Mouse (Mus musculus) neural tube, embryonic 11.5 days (tissue): ENCODE data around the gene Med13l. TPM values are rescaled to one million over a fixed set of nuclear protein-coding genes. Genes with fewer than 3 reads are reported as not detected.

Source experiments
- ATAC-seq: fragments of 200-750 bp; cut with Nextera tagmentation; 2 replicates; pipeline ENCODE4 v1.8.0; 2017; ENCODE audit warnings: moderate number of reproducible peaks, mild to moderate bottlenecking, moderate TSS enrichment, moderate library complexity; ENCODE audit not compliant: insufficient read depth, low FRiP score, low TSS enrichment
- DNase-seq: peaks from one replicate; pipeline ENCODE4 v3.0.0-alpha.2; 2015; ENCODE audit warnings: low spot score
- H3K27ac ChIP-seq: fragments of 300-500 bp; sonication (generic); 2 replicates; pipeline ENCODE4 v1.5.1; 2014; ENCODE audit warnings: low read depth, mild to moderate bottlenecking, low read length
- H3K27me3 ChIP-seq: fragments of 300-500 bp; sonication (generic); 2 replicates; pipeline ENCODE4 v1.6.1; 2014; ENCODE audit warnings: mild to moderate bottlenecking, low read length, mixed read lengths; ENCODE audit not compliant: control insufficient read depth, insufficient read depth
- H3K36me3 ChIP-seq: fragments of 300-500 bp; sonication (generic); 2 replicates; pipeline ENCODE4 v1.6.1; 2014; ENCODE audit warnings: mild to moderate bottlenecking, low read length, moderate library complexity, mixed read lengths; ENCODE audit not compliant: control insufficient read depth, insufficient read depth
- H3K4me1 ChIP-seq: fragments of 300-500 bp; sonication (generic); 2 replicates; pipeline ENCODE4 v1.6.1; 2014; ENCODE audit warnings: low read length, mixed read lengths; ENCODE audit not compliant: control insufficient read depth, insufficient read depth
- H3K4me2 ChIP-seq: fragments of 300-500 bp; sonication (generic); 2 replicates; pipeline ENCODE4 v1.6.1; 2014; ENCODE audit warnings: low read depth, mild to moderate bottlenecking, moderate library complexity
- H3K4me3 ChIP-seq: fragments of 300-500 bp; sonication (generic); 2 replicates; pipeline ENCODE4 v1.5.1; 2014; ENCODE audit warnings: low read depth, low read length
- H3K9ac ChIP-seq: fragments of 300-500 bp; sonication (generic); 2 replicates; pipeline ENCODE4 v1.6.1; 2014; ENCODE audit warnings: mild to moderate bottlenecking, low read length
- H3K9me3 ChIP-seq: fragments of 300-500 bp; sonication (generic); 2 replicates; pipeline ENCODE4 v1.6.1; 2016; ENCODE audit warnings: low read length; ENCODE audit not compliant: control insufficient read depth
- WGBS: fragments of 180-500 bp; shearing (Covaris S2); extraction: QIAGEN DNeasy Blood & Tissue Kit; methylation state at CpG from one replicate; pipeline ENCODE4 v1.1.7; 2014; 5-methylcytosine and 5-hydroxymethylcytosine counted together
- polyA plus RNA-seq: library from polyadenylated mRNA; unstranded; fragments of >200 nt; fragmentation: Nextera tagmentation; extraction: Ambion mirVana; gene quantifications from 2 replicates; pipeline ENCODE4 v1.2.1, GENCODE M21; 2014

Med13l gene
- polyA plus RNA-seq, 1 experiment from 2014 or later, result 14.6 TPM

- H3K4me3 ChIP-seq, result no peak overlapping the region
- H3K27me3 ChIP-seq, result no peaks in the 10 kb centered on the region
- H3K4me1 ChIP-seq, result no peaks in the 10 kb centered on the region
- no peak overlapping the region for H3K27ac ChIP-seq
- peak; percentile 44 for DNase-seq
- H3K9me3 ChIP-seq, result no peaks in the 10 kb centered on the region
- no peak overlapping the region for H3K9ac ChIP-seq
- ATAC-seq, result no peak
- peaks cover 15% of the 10 kb centered on the region for H3K36me3 ChIP-seq
- no peak overlapping the region for H3K4me2 ChIP-seq
- 61% methylated on average over 5 of the region's 5 CpGs for WGBS
Observed at GRCm38 (mm10) chr5:118763353-118763752, 202.9 kb downstream of the Med13l start.

GRCm38 (mm10) chr5:118769143-118769542 lies 208.7 kb downstream of the Med13l start:
- no peaks in the 10 kb centered on the region for H3K36me3 ChIP-seq
- H3K9ac ChIP-seq, result no peak overlapping the region
- H3K27me3 ChIP-seq, result no peaks in the 10 kb centered on the region
- H3K4me2 ChIP-seq, result no peak overlapping the region
- ATAC-seq (peak; percentile 71; the same call in 1 of the 2 replicates), DNase-seq (peak; percentile 60)
- H3K27ac ChIP-seq, result peak overlapping the region; percentile 7; the same call in 1 of the 2 replicates
- H3K4me3 ChIP-seq, result no peak overlapping the region
- 26% methylated on average over 6 of the region's 6 CpGs for whole genome bisulfite sequencing
- 0 out of 2 replicates have a peak, but pooled peaks cover 4% of the 10 kb centered on the region for H3K4me1 ChIP-seq
- H3K9me3 ChIP-seq, result no peaks in the 10 kb centered on the region

GRCm38 (mm10) chr5:118773866-118774265 lies 213.4 kb downstream of the Med13l start:
- DNase-seq, result peak; percentile 37
- Histone ChIP-seq H3K4me2 (no peak overlapping the region), H3K4me1 (0 out of 2 replicates have a peak, but pooled peaks cover 2% of the 10 kb centered on the region), H3K27me3 (no peaks in the 10 kb centered on the region), H3K4me3 (no peak overlapping the region), H3K9me3 (no peaks in the 10 kb centered on the region), H3K27ac (no peak overlapping the region), H3K9ac (no peak overlapping the region), H3K36me3 (no peaks in the 10 kb centered on the region)
- no peak for ATAC-seq
- 36% methylated on average over 3 of the region's 3 CpGs for WGBS

GRCm38 (mm10) chr5:118776396-118776795 lies 215.9 kb downstream of the Med13l start:
- ATAC-seq (no peak), DNase-seq (no peak)
- no peaks in the 10 kb centered on the region for H3K4me1 ChIP-seq
- H3K27me3 ChIP-seq, result peaks cover 6% of the 10 kb centered on the region
- H3K27ac ChIP-seq, result no peak overlapping the region
- H3K36me3 ChIP-seq, result no peaks in the 10 kb centered on the region
- H3K9me3 ChIP-seq, result no peaks in the 10 kb centered on the region
- no peak overlapping the region for H3K4me3 ChIP-seq
- WGBS, result 85% methylated on average over 6 of the region's 6 CpGs
- H3K4me2 ChIP-seq, result no peak overlapping the region
- no peak overlapping the region for H3K9ac ChIP-seq

GRCm38 (mm10) chr5:118781598-118781997 lies 221.1 kb downstream of the Med13l start:
- Histone ChIP-seq H3K4me2 (no peak overlapping the region), H3K27me3 (peaks cover 6% of the 10 kb centered on the region), H3K9ac (no peak overlapping the region), H3K9me3 (no peaks in the 10 kb centered on the region), H3K36me3 (no peaks in the 10 kb centered on the region), H3K4me3 (no peak overlapping the region), H3K4me1 (no peaks in the 10 kb centered on the region), H3K27ac (no peak overlapping the region)
- ATAC-seq, result no peak
- WGBS, result 11% methylated on average over 17 of the region's 17 CpGs
- peak; percentile 79 for DNase-seq

GRCm38 (mm10) chr5:118782139-118782538 lies 221.7 kb downstream of the Med13l start:
- Histone ChIP-seq H3K9me3 (no peaks in the 10 kb centered on the region), H3K4me1 (no peaks in the 10 kb centered on the region), H3K9ac (no peak overlapping the region), H3K27me3 (peaks cover 6% of the 10 kb centered on the region), H3K4me2 (no peak overlapping the region), H3K27ac (no peak overlapping the region), H3K36me3 (no peaks in the 10 kb centered on the region), H3K4me3 (no peak overlapping the region)
- DNase-seq, result no peak
- no peak for ATAC-seq
- WGBS, result 87% methylated on average over 3 of the region's 3 CpGs

- 92% methylated on average over 11 of the region's 11 CpGs for WGBS
- DNase-seq (no peak), ATAC-seq (no peak)
- Histone ChIP-seq H3K36me3 (no peaks in the 10 kb centered on the region), H3K9ac (no peak overlapping the region), H3K9me3 (no peaks in the 10 kb centered on the region), H3K27me3 (no peaks in the 10 kb centered on the region), H3K4me2 (no peak overlapping the region), H3K4me3 (no peak overlapping the region), H3K27ac (no peak overlapping the region), H3K4me1 (no peaks in the 10 kb centered on the region)
Observed at GRCm38 (mm10) chr5:118789226-118789625, 228.7 kb downstream of the Med13l start.

GRCm38 (mm10) chr5:118789776-118790175 lies 229.3 kb downstream of the Med13l start:
- Histone ChIP-seq H3K4me3 (no peak overlapping the region), H3K27ac (no peak overlapping the region), H3K9ac (no peak overlapping the region), H3K9me3 (no peaks in the 10 kb centered on the region), H3K4me2 (no peak overlapping the region), H3K36me3 (no peaks in the 10 kb centered on the region), H3K4me1 (no peaks in the 10 kb centered on the region), H3K27me3 (no peaks in the 10 kb centered on the region)
- no peak for DNase-seq
- WGBS, result 81% methylated on average over 9 of the region's 9 CpGs
- no peak for ATAC-seq

GRCm38 (mm10) chr5:118797811-118798210 lies 237.3 kb downstream of the Med13l start:
- no peaks in the 10 kb centered on the region for H3K4me1 ChIP-seq
- no peaks in the 10 kb centered on the region for H3K27me3 ChIP-seq
- no peak for DNase-seq
- WGBS, result 93% methylated on average over 11 of the region's 11 CpGs
- ATAC-seq, result no peak
- H3K9me3 ChIP-seq, result no peaks in the 10 kb centered on the region
- H3K4me2 ChIP-seq, result no peak overlapping the region
- H3K27ac ChIP-seq, result no peak overlapping the region
- no peak overlapping the region for H3K4me3 ChIP-seq
- no peaks in the 10 kb centered on the region for H3K36me3 ChIP-seq
- no peak overlapping the region for H3K9ac ChIP-seq
